8 mouse cellular contexts compared by ENCODE assay signal in genomic region chr17:34188010-34188409, GRCm38 (mm10). TPM values are rescaled to one million over a fixed set of nuclear protein-coding genes. Genes with fewer than 3 reads are reported as not detected.
DNase-seq lines count a peak whose midpoint lies in the region; ATAC-seq and TF ChIP-seq lines count a peak whose summit lies in the region.

No protein-coding gene starts in this region.

- H3K36me3 ChIP-seq in lung, embryonic 15.5 days = no peaks in the 10 kb centered on the region
- peaks cover 21% of the 10 kb centered on the region for H3K36me3 ChIP-seq in liver, postnatal 0 days (replicated peaks; ENCODE audit: insufficient read depth, low read length)
- H3K36me3 ChIP-seq in stomach, embryonic 15.5 days = no peaks in the 10 kb centered on the region

- no peak for TF ChIP-seq EP300 in liver, postnatal 0 days (IDR thresholded peaks at IDR 0.05; ENCODE audit: low read depth)

- peaks cover 37% of the 10 kb centered on the region for H3K27me3 ChIP-seq in lung, embryonic 15.5 days
- no peaks in the 10 kb centered on the region for H3K27me3 ChIP-seq in liver, postnatal 0 days (ENCODE audit: insufficient read depth, low read length)
- H3K27me3 ChIP-seq in stomach, embryonic 15.5 days (replicated peaks) = peaks cover 22% of the 10 kb centered on the region

- H3K27ac ChIP-seq in lung, embryonic 15.5 days = peak overlapping the region; percentile 73
- peak overlapping the region; percentile 79 for H3K27ac ChIP-seq in liver, postnatal 0 days (ENCODE audit: low read depth)
- H3K27ac ChIP-seq in stomach, embryonic 15.5 days = peak overlapping the region; percentile 87

- intact Hi-C loops in heart, postnatal 14 days (cut with DNase I) = no loop called here

- H3K9ac ChIP-seq in lung, embryonic 15.5 days = peak overlapping the region; percentile 69
- H3K9ac ChIP-seq in liver, postnatal 0 days (replicated peaks) = peak overlapping the region; percentile 77
- peak overlapping the region; percentile 56 for H3K9ac ChIP-seq in stomach, embryonic 15.5 days

- ATAC-seq in lung, embryonic 15.5 days (ENCODE audit: borderline replicate concordance, extremely low read depth, low FRiP score, low TSS enrichment) = no peak
- 0 out of 2 replicates have a peak, but pooled peaks have one; percentile 17 for ATAC-seq in common myeloid progenitor, adult 5-6 weeks (replicated peaks; ENCODE audit: low read depth, poor library complexity, severe bottlenecking)
- peak; percentile 49 for ATAC-seq in liver, postnatal 0 days
- peak; percentile 2; the same call in 1 of the 2 replicates for ATAC-seq in stomach, embryonic 15.5 days (ENCODE audit: insufficient read depth, low FRiP score, low read depth)

- H3K4me1 ChIP-seq in lung, embryonic 15.5 days = peaks cover 15% of the 10 kb centered on the region
- H3K4me1 ChIP-seq in liver, postnatal 0 days (ENCODE audit: insufficient read depth) = peaks cover 16% of the 10 kb centered on the region
- peaks cover 16% of the 10 kb centered on the region for H3K4me1 ChIP-seq in stomach, embryonic 15.5 days

- TF ChIP-seq CTCF in liver, postnatal 0 days (IDR thresholded peaks at IDR 0.05; ENCODE audit: low read depth) = no peak

- peak overlapping the region; percentile 96 for H3K4me2 ChIP-seq in lung, embryonic 15.5 days
- H3K4me2 ChIP-seq in liver, postnatal 0 days (ENCODE audit: low read depth, low read length) = peak overlapping the region; percentile 95
- peak overlapping the region; percentile 98 for H3K4me2 ChIP-seq in stomach, embryonic 15.5 days

- 5% methylated on average over 20 of the region's 20 CpGs for WGBS in lung, embryonic 15.5 days
- WGBS in liver, postnatal 0 days (ENCODE audit: insufficient replicate concordance) = 2% methylated on average over 20 of the region's 20 CpGs
- 4% methylated on average over 20 of the region's 20 CpGs for WGBS in stomach, embryonic 15.5 days

- H3K9me3 ChIP-seq in lung, embryonic 15.5 days = no peaks in the 10 kb centered on the region
- no peaks in the 10 kb centered on the region for H3K9me3 ChIP-seq in liver, postnatal 0 days (ENCODE audit: low read length)
- H3K9me3 ChIP-seq in stomach, embryonic 15.5 days = no peaks in the 10 kb centered on the region

- peak overlapping the region; percentile 63 for H3K4me3 ChIP-seq in lung, embryonic 15.5 days
- H3K4me3 ChIP-seq in liver, postnatal 0 days (ENCODE audit: low read depth, low read length) = peak overlapping the region; percentile 72
- peak overlapping the region; percentile 54 for H3K4me3 ChIP-seq in stomach, embryonic 15.5 days (replicated peaks)

- DNase-seq in lung, postnatal 36 days = no peak
- peak; percentile 33 to 57 for DNase-seq in heart, postnatal 14 days
- DNase-seq in liver, postnatal 0 days = peak; percentile 57
- no peak for DNase-seq in left cerebral cortex, adult 8-10 months (ENCODE audit: low spot score in 2 of 2)
- no peak for DNase-seq in frontal cortex, postnatal 25 days (ENCODE audit: low spot score in 2 of 2)

RNA-seq across cellular contexts. Expression of gene Psmb9, which starts 0.4 kb away (rescaled TPM):
- polyA plus RNA-seq in lung, embryonic 15.5 days (2015; fragmentation: Nextera tagmentation; extraction: Ambion mirVana) = 6.5 and 10.8 TPM in 2 replicates
- total RNA-seq in common myeloid progenitor, adult 5-6 weeks (2017) = 75.3 and 119 TPM in 2 replicates
- 1 to 10 TPM; 6.5 to 7.2 TPM for total RNA-seq in heart, postnatal 14 days (2021)
- polyA plus RNA-seq in liver, postnatal 0 days (2015; fragmentation: Nextera tagmentation; extraction: Ambion mirVana) = 20.4 and 22.9 TPM in 2 replicates
- polyA plus RNA-seq in stomach, embryonic 15.5 days (2015; fragmentation: Nextera tagmentation; extraction: Ambion mirVana) = 7.9 and 8.1 TPM in 2 replicates
- 1 to 10 TPM; 2.6 to 3.2 (median 3.0) TPM for total RNA-seq in left cerebral cortex, adult 8-10 months (2022)

RNA-seq across cellular contexts. Expression of gene Tap1, which starts 0.7 kb away (rescaled TPM):
- polyA plus RNA-seq in lung, embryonic 15.5 days (2015; fragmentation: Nextera tagmentation; extraction: Ambion mirVana) = 6.7 and 7.6 TPM in 2 replicates
- 77.8 and 120 TPM in 2 replicates for total RNA-seq in common myeloid progenitor, adult 5-6 weeks (2017)
- total RNA-seq in heart, postnatal 14 days (2021) = 1 to 10 TPM; 5.4 to 5.5 TPM
- polyA plus RNA-seq in liver, postnatal 0 days (2015; fragmentation: Nextera tagmentation; extraction: Ambion mirVana) = 8.8 and 9.3 TPM in 2 replicates
- 7.5 and 7.7 TPM in 2 replicates for polyA plus RNA-seq in stomach, embryonic 15.5 days (2015; fragmentation: Nextera tagmentation; extraction: Ambion mirVana)
- total RNA-seq in left cerebral cortex, adult 8-10 months (2022) = 1 to 10 TPM; 3.0 to 8.6 (median 4.6) TPM

RNA-seq across cellular contexts. Expression of gene Psmb8, which starts 9.5 kb away (rescaled TPM):
- 17.1 and 29.7 TPM in 2 replicates for polyA plus RNA-seq in lung, embryonic 15.5 days (2015; fragmentation: Nextera tagmentation; extraction: Ambion mirVana)
- 480 and 499 TPM in 2 replicates for total RNA-seq in common myeloid progenitor, adult 5-6 weeks (2017)
- total RNA-seq in heart, postnatal 14 days (2021) = 10 to 100 TPM in 1 of 2 experiments, 1 to 10 TPM in 1; 8.9 to 13.0 TPM
- polyA plus RNA-seq in liver, postnatal 0 days (2015; fragmentation: Nextera tagmentation; extraction: Ambion mirVana) = 49.7 and 51.6 TPM in 2 replicates
- polyA plus RNA-seq in stomach, embryonic 15.5 days (2015; fragmentation: Nextera tagmentation; extraction: Ambion mirVana) = 12.1 and 14.6 TPM in 2 replicates
- 10 to 100 TPM in 1 of 4 experiments, 1 to 10 TPM in 3; 4.0 to 12.1 (median 7.1) TPM for total RNA-seq in left cerebral cortex, adult 8-10 months (2022)

RNA-seq across cellular contexts. Expression of gene Tap2, which starts 15.3 kb away (rescaled TPM):
- polyA plus RNA-seq in lung, embryonic 15.5 days (2015; fragmentation: Nextera tagmentation; extraction: Ambion mirVana) = 8.6 and 12.7 TPM in 2 replicates
- total RNA-seq in common myeloid progenitor, adult 5-6 weeks (2017) = 80.1 and 87.6 TPM in 2 replicates
- 10 to 100 TPM; 18.9 to 20.7 TPM for total RNA-seq in heart, postnatal 14 days (2021)
- 9.8 and 10.5 TPM in 2 replicates for polyA plus RNA-seq in liver, postnatal 0 days (2015; fragmentation: Nextera tagmentation; extraction: Ambion mirVana)
- 5.5 and 7.0 TPM in 2 replicates for polyA plus RNA-seq in stomach, embryonic 15.5 days (2015; fragmentation: Nextera tagmentation; extraction: Ambion mirVana)
- total RNA-seq in left cerebral cortex, adult 8-10 months (2022) = 10 to 100 TPM; 10.2 to 18.0 (median 16.3) TPM

RNA-seq across cellular contexts. Expression of gene H2-DMb1, which starts 35.1 kb away (rescaled TPM):
- polyA plus RNA-seq in lung, embryonic 15.5 days (2015; fragmentation: Nextera tagmentation; extraction: Ambion mirVana) = 2.0 and 3.2 TPM in 2 replicates
- 31.9 and 35.1 TPM in 2 replicates for total RNA-seq in common myeloid progenitor, adult 5-6 weeks (2017)
- total RNA-seq in heart, postnatal 14 days (2021) = 1 to 10 TPM; 1.4 to 1.8 TPM
- 3.9 and 4.0 TPM in 2 replicates for polyA plus RNA-seq in liver, postnatal 0 days (2015; fragmentation: Nextera tagmentation; extraction: Ambion mirVana)
- 2.2 and 2.8 TPM in 2 replicates for polyA plus RNA-seq in stomach, embryonic 15.5 days (2015; fragmentation: Nextera tagmentation; extraction: Ambion mirVana)
- total RNA-seq in left cerebral cortex, adult 8-10 months (2022) = 1 to 10 TPM; 2.2 to 7.1 (median 3.5) TPM

Comparison
In these comparisons a context has a peak if more than half of its experiments do, and no peak if none do; other contexts are left out.
1. DNase-seq: peak in heart, postnatal 14 days (2 of 2) and liver, postnatal 0 days (single experiment); none in lung, postnatal 36 days (single experiment), left cerebral cortex, adult 8-10 months (0 of 2) and frontal cortex, postnatal 25 days (0 of 2).
2. RNA of gene Psmb8, which starts 9.5 kb away (total RNA-seq): 480 to 499 TPM in common myeloid progenitor, adult 5-6 weeks; 8.9 to 13.0 TPM in heart, postnatal 14 days and 4.0 to 12.1 TPM in left cerebral cortex, adult 8-10 months; every median in the first group is over 10 times any median in the second.
3. Peak in every context shown above with its lines, with median percentiles within 50 percentile points of each other: H3K27ac ChIP-seq, H3K4me2 ChIP-seq, H3K4me3 ChIP-seq and H3K9ac ChIP-seq.